Mouse (Mus musculus) spleen, postnatal 0 days (tissue): ENCODE data around the gene Pnn. TPM values are rescaled to one million over a fixed set of nuclear protein-coding genes. Genes with fewer than 3 reads are reported as not detected.

ENCODE experiments used
- polyA plus RNA-seq: library from polyadenylated mRNA; unstranded; fragments of >200 nt; fragmentation: Nextera tagmentation; extraction: Ambion mirVana; gene quantifications from 2 replicates; pipeline ENCODE4 v1.2.1, GENCODE M21; 2015

Gene Pnn
- polyA plus RNA-seq = 57.3 and 60.3 TPM in 2 replicates

GRCm38 (mm10) chr12:59066448-59067077 is at the start of gene Pnn:
Pnn (plus strand) TSS chr12:59066884.

GRCm38 (mm10) chr12:59060993-59061595 is 5.6 kb upstream of the Pnn start, which contains the start of gene Trappc6b:
Trappc6b (minus strand) TSS chr12:59061472.

GRCm38 (mm10) chr12:59095104-59096025 is 28.7 kb downstream of the Pnn start, which contains the start of gene Mia2:
Mia2 (plus strand) TSS chr12:59095799.

Other genes starting within 250 kb of the Pnn start
- gene Sec23a, start 54.9 kb upstream of the Pnn start, polyA plus RNA-seq = 14.4 and 18.3 TPM in 2 replicates
- 23.3 and 24.1 TPM in 2 replicates for gene Gemin2, start 53.5 kb upstream of the Pnn start, polyA plus RNA-seq
- 68.7 and 69.6 TPM in 2 replicates for gene Trappc6b, start 5.4 kb upstream of the Pnn start, polyA plus RNA-seq
- 47.8 and 52.3 TPM in 2 replicates for gene Mia2, start 28.9 kb downstream of the Pnn start, polyA plus RNA-seq
- gene Fbxo33, start 152.8 kb downstream of the Pnn start, polyA plus RNA-seq = 15.2 and 17.2 TPM in 2 replicates